Mouse (Mus musculus) cortical plate, adult 2 months (tissue): ENCODE results near the gene Slc12a3.

Experiments used
- CTCF ChIP-seq: fragments of 200-500 bp; IDR thresholded peaks from 2 replicates; pipeline ENCODE4 v1.5.1; 2011; ENCODE audit warnings: mild to moderate bottlenecking, control low read depth, low read length; ENCODE audit not compliant: insufficient read depth; ENCODE audit errors: extremely low read depth
- POLR2A ChIP-seq: fragments of 200-500 bp; IDR thresholded peaks from 2 replicates; pipeline ENCODE4 v1.6.1; 2011; ENCODE audit warnings: mild to moderate bottlenecking, low read length, control low read depth; ENCODE audit not compliant: insufficient read depth; ENCODE audit errors: extremely low read depth

GRCm38 (mm10) chr8:94330733-94331132 lies 1.7 kb downstream of the Slc12a3 start:
- TF ChIP-seq CTCF, result peak; percentile 92
- no peak for TF ChIP-seq POLR2A
